Mouse (Mus musculus): ENCODE results near the gene Usp13.

Gene Usp13

GRCm38 (mm10) chr3:32817357-32818326, at the start of gene Usp13:
TSS of gene Usp13 (plus strand) at chr3:32817546.
- peak; percentile 65 for DNase-seq (ENCODE audit: low read depth, low spot score)

GRCm38 (mm10) chr3:32770781-32771180, 46.6 kb upstream of the Usp13 start:
- no peak for DNase-seq (ENCODE audit: low read depth, low spot score)

GRCm38 (mm10) chr3:32817001-32817356, 367 bp upstream of the Usp13 start:
- no peak for DNase-seq (ENCODE audit: low read depth, low spot score)

- no peak for DNase-seq (ENCODE audit: low read depth, low spot score)
These were observed 1.1 kb downstream of the Usp13 start for GRCm38 (mm10) chr3:32818327-32818900.

GRCm38 (mm10) chr3:32822620-32823019, 5.3 kb downstream of the Usp13 start:
- DNase-seq (ENCODE audit: low read depth, low spot score) = peak; percentile 75

- no peak for DNase-seq (ENCODE audit: low read depth, low spot score)
These were observed 7.6 kb downstream of the Usp13 start for GRCm38 (mm10) chr3:32824923-32825322.

- no peak for DNase-seq (ENCODE audit: low read depth, low spot score)
These were observed 8.7 kb downstream of the Usp13 start for GRCm38 (mm10) chr3:32825964-32826479.

- DNase-seq (ENCODE audit: low read depth, low spot score) = no peak
These were observed 9.4 kb downstream of the Usp13 start for GRCm38 (mm10) chr3:32826701-32827100.

- peak; percentile 59 for DNase-seq (ENCODE audit: low read depth, low spot score)
These were observed 16.5 kb downstream of the Usp13 start for GRCm38 (mm10) chr3:32833871-32834270.

GRCm38 (mm10) chr3:32837847-32838246, 20.5 kb downstream of the Usp13 start:
- DNase-seq (ENCODE audit: low read depth, low spot score) = no peak

- DNase-seq (ENCODE audit: low read depth, low spot score) = no peak
These were observed 39.2 kb downstream of the Usp13 start for GRCm38 (mm10) chr3:32856362-32857107.

- DNase-seq (ENCODE audit: low read depth, low spot score) = no peak
These were observed 53.7 kb downstream of the Usp13 start for GRCm38 (mm10) chr3:32871081-32871480.

GRCm38 (mm10) chr3:32886386-32886785, 69.0 kb downstream of the Usp13 start:
- no peak for DNase-seq (ENCODE audit: low read depth, low spot score)

- DNase-seq (ENCODE audit: low read depth, low spot score) = no peak
These were observed 71.5 kb downstream of the Usp13 start for GRCm38 (mm10) chr3:32888886-32889285.

- DNase-seq (ENCODE audit: low read depth, low spot score) = no peak
These were observed 72.8 kb downstream of the Usp13 start for GRCm38 (mm10) chr3:32890174-32890573.

GRCm38 (mm10) chr3:32903462-32903861, 86.1 kb downstream of the Usp13 start:
- no peak for DNase-seq (ENCODE audit: low read depth, low spot score)

GRCm38 (mm10) chr3:32904599-32904998, 87.3 kb downstream of the Usp13 start:
- DNase-seq (ENCODE audit: low read depth, low spot score) = no peak

GRCm38 (mm10) chr3:32905850-32906779, 88.8 kb downstream of the Usp13 start:
- no peak for DNase-seq (ENCODE audit: low read depth, low spot score)

- no peak for DNase-seq (ENCODE audit: low read depth, low spot score)
These were observed 91.1 kb downstream of the Usp13 start for GRCm38 (mm10) chr3:32908400-32908799.

GRCm38 (mm10) chr3:32910071-32910551, 92.8 kb downstream of the Usp13 start:
- DNase-seq (ENCODE audit: low read depth, low spot score) = peak; percentile 6

GRCm38 (mm10) chr3:32924168-32924567, 106.8 kb downstream of the Usp13 start:
- no peak for DNase-seq (ENCODE audit: low read depth, low spot score)

Measured in ES-CJ7 (cell line).